Mouse (Mus musculus) spleen, postnatal 4 days (tissue): ENCODE results near the gene Hhat.

Source experiments
- DNase-seq, 2 experiments: peaks; one replicate each; pipeline ENCODE4 v3.0.0; 2022; ENCODE audit warnings: low spot score in 2 of 2

Gene Hhat

DNA sequence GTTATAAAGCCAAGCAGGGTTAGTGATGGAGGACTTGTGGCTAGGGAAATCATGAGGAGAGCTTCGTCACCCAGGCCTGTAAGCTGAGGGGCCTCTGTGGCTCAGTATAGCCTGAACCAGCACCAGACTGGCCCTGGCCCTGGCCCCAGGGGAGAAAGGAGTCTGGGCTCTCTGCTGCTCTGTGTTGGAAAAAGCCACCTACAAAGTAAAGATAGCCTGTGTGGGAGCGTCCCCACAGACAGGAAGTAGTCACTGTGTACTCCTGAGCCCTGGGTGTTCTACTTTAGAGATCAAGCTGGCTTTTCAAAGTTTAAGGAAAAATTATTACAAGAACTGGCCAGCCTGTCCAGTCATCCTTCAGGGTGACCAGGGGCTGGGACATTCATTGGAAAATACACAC, 273.5 kb downstream of the Hhat start:
- no peak for DNase-seq

DNA sequence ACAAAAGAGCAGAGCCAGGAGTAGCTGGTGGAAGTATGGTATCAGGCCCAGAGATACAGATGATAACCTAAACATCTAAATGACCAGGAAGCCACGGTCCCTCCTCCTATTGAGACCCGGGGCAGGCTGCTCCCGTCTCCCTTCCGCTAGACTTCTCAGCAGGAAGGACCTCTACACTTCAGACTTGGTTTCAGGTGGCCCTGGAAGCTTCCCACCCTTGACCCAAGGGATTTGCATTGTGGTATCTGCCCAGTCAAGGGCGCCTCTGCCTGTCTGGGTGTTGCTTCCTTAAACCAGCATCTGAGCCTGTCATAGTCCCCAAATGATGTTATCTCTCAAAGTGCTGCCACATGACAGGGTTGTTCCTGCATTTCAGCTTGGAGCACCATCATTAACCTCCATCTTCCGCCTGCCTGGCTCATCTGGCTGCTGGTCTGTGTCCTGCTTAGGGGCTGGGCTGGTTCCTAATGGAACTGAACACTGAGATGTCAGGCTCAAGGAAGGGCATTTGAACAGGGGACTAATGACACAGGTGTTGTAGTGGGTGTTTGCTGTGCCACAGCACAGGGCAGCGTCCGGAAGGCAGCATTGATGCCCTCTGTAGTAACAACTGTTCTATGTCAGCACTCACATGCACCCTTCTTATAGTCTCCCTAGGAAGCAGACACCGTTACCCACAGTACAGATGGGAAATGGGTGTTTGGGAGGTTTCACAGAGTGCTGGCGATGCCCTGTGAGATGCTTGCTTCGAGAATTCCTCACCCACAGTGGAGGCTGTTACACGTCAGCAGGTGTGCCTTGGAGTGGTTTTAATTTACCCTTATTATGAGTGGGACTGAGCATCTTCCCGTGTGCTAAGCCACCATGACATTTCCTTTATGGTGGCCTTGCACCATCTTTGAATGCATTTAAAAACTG, 280.9 kb downstream of the Hhat start:
- no peak for DNase-seq

GRCm38 (mm10) chr1:192487571-192487970, 283.5 kb downstream of the Hhat start:
- no peak for DNase-seq

GRCm38 (mm10) chr1:192485030-192485429, 286.0 kb downstream of the Hhat start:
- no peak for DNase-seq

- DNase-seq = no peak
Observed at GRCm38 (mm10) chr1:192481446-192481845, 289.6 kb downstream of the Hhat start.

- no peak for DNase-seq
Observed at GRCm38 (mm10) chr1:192480072-192480784, 290.8 kb downstream of the Hhat start.

GRCm38 (mm10) chr1:192478176-192478575, 292.8 kb downstream of the Hhat start:
- DNase-seq = no peak

DNA sequence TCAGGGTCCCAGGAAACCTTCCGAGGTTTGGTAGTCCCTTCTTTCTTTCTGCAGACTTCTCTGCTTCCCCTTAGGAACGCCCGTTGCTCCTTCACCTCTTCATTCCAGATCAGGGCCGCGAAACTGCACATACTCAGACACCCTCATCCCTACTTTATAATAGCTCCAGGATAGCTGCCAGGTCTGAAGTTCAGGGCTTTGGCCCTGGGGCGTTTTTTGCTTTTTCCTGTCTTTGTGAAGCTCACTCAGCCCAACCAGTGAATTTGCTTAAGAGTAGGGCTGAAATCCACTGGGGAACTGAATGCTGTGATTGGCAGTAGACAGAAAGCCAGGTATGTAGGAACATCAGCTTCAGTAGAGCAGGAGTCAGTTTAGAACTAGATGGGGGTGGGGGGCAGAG, 293.5 kb downstream of the Hhat start:
- no peak for DNase-seq

- no peak for DNase-seq
Observed at GRCm38 (mm10) chr1:192476704-192477103, 294.3 kb downstream of the Hhat start.

GRCm38 (mm10) chr1:192473134-192473533, 297.9 kb downstream of the Hhat start:
- no peak for DNase-seq

DNA sequence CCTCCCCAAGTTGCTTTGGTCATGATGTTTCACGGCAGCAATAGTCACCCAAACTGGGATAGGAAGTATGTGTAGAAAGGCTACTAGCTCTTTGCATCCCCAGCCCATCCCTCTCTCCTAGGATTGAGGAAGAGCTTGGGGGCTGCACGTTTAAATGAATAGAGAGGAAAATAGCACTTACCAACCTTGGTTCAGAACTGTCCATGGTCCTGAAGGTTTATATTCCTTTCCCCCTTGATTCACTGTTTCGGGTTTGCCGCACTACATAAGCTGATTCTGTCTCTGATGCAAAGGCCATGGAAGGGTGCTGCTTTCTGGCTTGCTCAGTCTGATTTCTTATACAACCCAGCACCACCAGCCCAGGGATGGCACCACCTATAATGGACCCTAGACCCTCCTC, 298.7 kb downstream of the Hhat start:
- DNase-seq = no peak

DNA sequence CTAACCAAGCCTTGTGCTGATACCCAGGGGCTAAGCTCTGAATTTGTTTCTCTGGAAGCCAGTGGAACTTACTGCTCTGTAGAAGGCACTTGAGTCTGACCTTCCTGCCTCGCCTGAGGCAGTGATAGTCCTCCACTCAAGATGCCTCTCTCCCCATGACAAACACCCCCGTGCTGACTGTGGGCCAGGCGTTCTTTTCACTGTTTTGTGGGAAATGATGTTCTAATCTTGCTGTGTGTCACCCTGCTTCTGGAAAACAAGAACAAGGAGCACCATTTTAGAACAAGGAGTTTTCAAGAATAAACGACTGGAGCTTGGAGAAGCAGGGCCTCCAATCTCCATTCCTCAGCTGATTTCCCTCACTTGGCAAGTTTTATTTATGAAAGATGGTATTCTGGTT, 307.3 kb downstream of the Hhat start:
- no peak for DNase-seq

DNA sequence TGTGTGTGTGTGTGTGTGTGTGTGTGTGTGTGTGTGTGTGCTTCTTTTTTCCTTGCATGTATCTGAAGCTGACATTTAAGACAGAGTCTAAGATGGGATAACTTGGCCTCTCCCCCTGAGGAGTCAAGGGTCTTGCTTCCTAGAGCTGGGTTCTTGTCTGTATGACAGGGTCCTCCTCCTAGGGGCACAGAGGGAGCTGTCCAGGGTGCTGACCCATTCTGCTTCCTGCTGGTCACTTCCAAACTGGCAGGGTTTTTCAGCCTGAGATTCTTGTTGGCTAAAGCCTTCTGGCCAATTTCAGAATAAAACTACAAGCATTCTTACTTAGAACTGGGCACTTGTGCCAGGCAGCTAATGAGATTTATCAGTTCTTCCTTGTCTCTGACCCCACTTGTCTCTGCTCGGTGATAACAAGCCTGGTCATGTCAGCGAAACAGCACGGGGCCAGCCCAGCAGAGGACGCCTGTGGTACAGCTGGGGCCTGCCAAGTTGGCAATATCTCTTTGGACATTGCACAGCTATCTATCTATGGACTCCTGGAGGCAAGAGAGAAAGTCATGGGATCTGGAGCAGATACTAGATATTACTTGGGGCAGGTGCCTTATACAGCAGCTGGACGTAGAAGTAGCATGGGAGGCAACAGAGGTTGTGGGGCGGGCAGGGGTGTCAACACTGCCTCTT, 313.4 kb downstream of the Hhat start:
- DNase-seq = peak in 1 of 2 experiments; percentile 64

- DNase-seq = no peak
Observed at GRCm38 (mm10) chr1:192457037-192457436, 314.0 kb downstream of the Hhat start.

- no peak for DNase-seq
Observed at GRCm38 (mm10) chr1:192454981-192455380, 316.0 kb downstream of the Hhat start.

DNA sequence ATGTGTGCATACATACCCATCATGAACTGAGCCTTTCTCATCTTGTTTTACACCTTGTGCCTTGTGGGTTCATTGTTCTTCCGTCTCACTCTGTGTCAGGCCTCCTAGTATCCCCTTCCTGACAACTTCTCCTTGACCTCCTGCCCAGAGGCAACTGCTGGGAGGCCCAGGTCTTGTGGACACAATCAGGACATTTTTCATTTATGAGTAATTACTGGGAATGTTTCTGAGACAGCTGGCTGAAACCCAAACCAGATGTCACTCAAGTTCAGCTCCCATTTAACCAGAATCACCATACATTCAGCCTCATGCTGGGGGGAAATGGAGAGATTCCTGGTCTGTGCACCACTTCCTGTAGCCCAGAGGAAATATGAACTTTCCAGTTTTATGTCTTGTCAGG, 316.5 kb downstream of the Hhat start:
- no peak for DNase-seq

DNA sequence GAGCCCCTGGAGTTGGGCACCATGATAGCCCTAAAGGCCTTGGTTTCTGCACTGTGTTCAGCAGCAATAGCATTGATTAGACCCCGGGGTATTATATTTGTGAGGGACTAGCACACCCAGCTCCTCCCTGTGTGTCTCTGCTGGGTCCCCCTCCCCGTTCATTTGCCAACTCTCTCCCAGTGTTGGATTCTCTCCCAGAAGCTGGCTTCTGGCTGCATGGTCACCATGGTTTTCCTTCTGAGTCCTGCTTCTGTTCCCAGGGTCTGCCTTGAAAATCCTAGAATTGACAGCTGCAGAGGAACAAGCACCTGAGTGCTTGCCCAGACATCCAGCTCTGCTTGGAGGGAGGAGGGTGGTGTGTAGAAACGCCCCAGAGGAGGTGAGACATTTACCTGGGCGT, 319.3 kb downstream of the Hhat start:
- DNase-seq = no peak

GRCm38 (mm10) chr1:192450425-192450824, 320.6 kb downstream of the Hhat start:
- DNase-seq = no peak

- no peak for DNase-seq
Observed at GRCm38 (mm10) chr1:192449572-192450351, 321.3 kb downstream of the Hhat start.

- DNase-seq = no peak
Observed at GRCm38 (mm10) chr1:192448512-192448911, 322.5 kb downstream of the Hhat start.

GRCm38 (mm10) chr1:192447666-192448065, 323.4 kb downstream of the Hhat start:
- no peak for DNase-seq
